Mouse (Mus musculus) cortical plate, adult 2 months (tissue): ENCODE measurements around the gene Zfp956. TPM values are rescaled to one million over a fixed set of nuclear protein-coding genes. Genes with fewer than 3 reads are reported as not detected.

ENCODE experiments used
- H3K27ac ChIP-seq: fragments of 200-500 bp; 2 replicates; pipeline ENCODE4 v1.5.1; 2012; ENCODE audit warnings: low read length, control low read depth, inconsistent platforms; ENCODE audit not compliant: insufficient read depth
- H3K4me1 ChIP-seq: fragments of 200-500 bp; 2 replicates; pipeline ENCODE4 v1.6.1; 2011; ENCODE audit warnings: low read length; ENCODE audit not compliant: control insufficient read depth, insufficient read depth
- H3K4me3 ChIP-seq: fragments of 200-500 bp; 2 replicates; pipeline ENCODE4 v1.5.1; 2011; ENCODE audit warnings: mild to moderate bottlenecking, low read length, control low read depth; ENCODE audit not compliant: insufficient read depth
- CTCF ChIP-seq: fragments of 200-500 bp; IDR thresholded peaks from 2 replicates; pipeline ENCODE4 v1.5.1; 2011; ENCODE audit warnings: mild to moderate bottlenecking, control low read depth, low read length; ENCODE audit not compliant: insufficient read depth; ENCODE audit errors: extremely low read depth
- POLR2A ChIP-seq: fragments of 200-500 bp; IDR thresholded peaks from 2 replicates; pipeline ENCODE4 v1.6.1; 2011; ENCODE audit warnings: mild to moderate bottlenecking, low read length, control low read depth; ENCODE audit not compliant: insufficient read depth; ENCODE audit errors: extremely low read depth
- polyA plus RNA-seq: library from polyadenylated mRNA; depleted of rRNA; stranded (reverse); fragments of >200 nt; gene quantifications from 2 replicates; pipeline ENCODE4 v1.2.3, GENCODE M21; 2012; rRNA removed

Zfp956 gene
- 27.1 and 30.9 TPM in 2 replicates for polyA plus RNA-seq

GRCm38 (mm10) chr6:47953191-47953726 is at the start of gene Zfp956:
Gene Zfp956 (plus strand): TSS chr6:47953390.
- peak within 1 kb of the TSS; percentile 57 for H3K4me3 ChIP-seq
- H3K27ac ChIP-seq: no peak within 1 kb of the TSS
- TF ChIP-seq CTCF: no peak
- H3K4me1 ChIP-seq: peaks cover 6% of the 10 kb centered on the region; the same call in 1 of the 2 replicates

GRCm38 (mm10) chr6:47903587-47903986 is 49.6 kb upstream of the Zfp956 start:
- no peak for TF ChIP-seq POLR2A
- Histone ChIP-seq H3K27ac (no peak overlapping the region), H3K4me3 (no peak overlapping the region), H3K4me1 (no peaks in the 10 kb centered on the region)

- Histone ChIP-seq H3K27ac (no peak overlapping the region), H3K4me1 (no peaks in the 10 kb centered on the region), H3K4me3 (no peak overlapping the region)
- TF ChIP-seq POLR2A (no peak), CTCF (no peak)
Observed at GRCm38 (mm10) chr6:47904361-47904760, 48.8 kb upstream of the Zfp956 start.

GRCm38 (mm10) chr6:47904917-47905695 is 48.1 kb upstream of the Zfp956 start:
- TF ChIP-seq CTCF: no peak
- no peak for TF ChIP-seq POLR2A
- Histone ChIP-seq H3K4me3 (no peak overlapping the region), H3K27ac (no peak overlapping the region), H3K4me1 (no peaks in the 10 kb centered on the region)

GRCm38 (mm10) chr6:47906326-47906725 is 46.9 kb upstream of the Zfp956 start:
- TF ChIP-seq CTCF (no peak), POLR2A (no peak)
- no peak overlapping the region for H3K27ac ChIP-seq
- H3K4me1 ChIP-seq: no peaks in the 10 kb centered on the region

GRCm38 (mm10) chr6:47909007-47909406 is 44.2 kb upstream of the Zfp956 start:
- TF ChIP-seq CTCF (no peak), POLR2A (no peak)
- Histone ChIP-seq H3K4me1 (no peaks in the 10 kb centered on the region), H3K4me3 (no peak overlapping the region), H3K27ac (no peak overlapping the region)

More at GRCm38 (mm10) chr6:47906326-47906725, 46.9 kb upstream of the Zfp956 start:
- H3K4me3 ChIP-seq: no peak overlapping the region

- H3K4me1 ChIP-seq: no peaks in the 10 kb centered on the region
- no peak overlapping the region for H3K27ac ChIP-seq
- H3K4me3 ChIP-seq: no peak overlapping the region
- no peak for TF ChIP-seq CTCF
- TF ChIP-seq POLR2A: no peak
Observed at GRCm38 (mm10) chr6:47911650-47912049, 41.5 kb upstream of the Zfp956 start.

GRCm38 (mm10) chr6:47912991-47913390 is 40.2 kb upstream of the Zfp956 start:
- H3K4me1 ChIP-seq: no peaks in the 10 kb centered on the region
- TF ChIP-seq CTCF (no peak), POLR2A (no peak)
- H3K4me3 ChIP-seq: no peak overlapping the region
- no peak overlapping the region for H3K27ac ChIP-seq

- Histone ChIP-seq H3K4me1 (peaks cover 3% of the 10 kb centered on the region; the same call in 1 of the 2 replicates), H3K27ac (no peak overlapping the region), H3K4me3 (no peak overlapping the region)
- TF ChIP-seq POLR2A (no peak), CTCF (no peak)
Observed at GRCm38 (mm10) chr6:47917051-47917450, 36.1 kb upstream of the Zfp956 start.

GRCm38 (mm10) chr6:47918768-47919274 is 34.4 kb upstream of the Zfp956 start:
- TF ChIP-seq POLR2A (no peak), CTCF (no peak)
- no peak overlapping the region for H3K27ac ChIP-seq
- H3K4me1 ChIP-seq: peaks cover 3% of the 10 kb centered on the region; the same call in 1 of the 2 replicates
- H3K4me3 ChIP-seq: no peak overlapping the region
